Mouse (Mus musculus) MEL (cell line): Measurements from ENCODE around the gene Omp.

Source experiments
- CTCF ChIP-seq, 3 experiments: IDR thresholded peaks in 2 of 3; conservative IDR thresholded peaks in 1 of 3; 2 replicates each; pipeline ENCODE4 v1.5.1; 2011 to 2012; ENCODE audit warnings: low read length in 3 of 3, low read depth in 2 of 3, mild to moderate bottlenecking in 2 of 3, improper control_type of control experiment in 1 of 3, inconsistent platforms in 1 of 3, mixed read lengths in 1 of 3, moderate library complexity in 1 of 3; ENCODE audit not compliant: control insufficient read depth in 1 of 3, insufficient read depth in 1 of 3, poor library complexity in 1 of 3, severe bottlenecking in 1 of 3
- EP300 ChIP-seq, 2 experiments: IDR thresholded peaks; 2 replicates each; pipeline ENCODE4 v1.6.1; 2011; ENCODE audit warnings: improper control_type of control experiment in 2 of 2, low read length in 2 of 2, low read depth in 1 of 2, mild to moderate bottlenecking in 1 of 2
- GABPA ChIP-seq: IDR thresholded peaks from 2 replicates; pipeline ENCODE4 v1.6.1; 2012; ENCODE audit warnings: low read depth, mild to moderate bottlenecking, inconsistent platforms, low read length, improper control_type of control experiment, moderate library complexity
- GATA1 ChIP-seq: IDR thresholded peaks from 2 replicates; pipeline ENCODE4 v1.6.1; 2011; ENCODE audit warnings: low read depth, low read length, improper control_type of control experiment
- HCFC1 ChIP-seq: IDR thresholded peaks from 2 replicates; pipeline ENCODE4 v1.6.1; 2012; ENCODE audit warnings: low read depth, mild to moderate bottlenecking, inconsistent platforms, low read length, improper control_type of control experiment, moderate library complexity
- JUND ChIP-seq: IDR thresholded peaks from 2 replicates; pipeline ENCODE4 v1.6.1; 2011; ENCODE audit warnings: low read depth, mild to moderate bottlenecking, improper control_type of control experiment, low read length
- KAT2A ChIP-seq: conservative IDR thresholded peaks from 2 replicates; pipeline ENCODE4 v1.6.1; 2012; ENCODE audit warnings: low read depth, low read length, improper control_type of control experiment, inconsistent platforms
- MAFK ChIP-seq: IDR thresholded peaks from 2 replicates; pipeline ENCODE4 v1.6.1; 2011; ENCODE audit warnings: low read depth, mild to moderate bottlenecking, low read length, improper control_type of control experiment, borderline replicate concordance
- MEF2A ChIP-seq: IDR thresholded peaks from 2 replicates; pipeline ENCODE4 v1.6.1; 2014; ENCODE audit warnings: low read depth, mild to moderate bottlenecking, inconsistent platforms, low read length, improper control_type of control experiment; ENCODE audit not compliant: poor library complexity, insufficient replicate concordance, severe bottlenecking; ENCODE audit errors: extremely low read depth
- NELFE ChIP-seq: IDR thresholded peaks from 2 replicates; pipeline ENCODE4 v1.6.1; 2011; ENCODE audit warnings: low read depth, low read length, improper control_type of control experiment
- POLR2A ChIP-seq, 2 experiments: IDR thresholded peaks; 2 replicates each; pipeline ENCODE4 v1.6.1; 2011 to 2012; ENCODE audit warnings: low read length in 2 of 2, mild to moderate bottlenecking in 2 of 2, control low read depth in 1 of 2, improper control_type of control experiment in 1 of 2, low read depth in 1 of 2, moderate library complexity in 1 of 2; ENCODE audit not compliant: control insufficient read depth in 1 of 2, insufficient read depth in 1 of 2, poor library complexity in 1 of 2
- SMC3 ChIP-seq: IDR thresholded peaks from 2 replicates; pipeline ENCODE4 v1.6.1; 2011; ENCODE audit warnings: low read depth, low read length, improper control_type of control experiment
- USF1 ChIP-seq: IDR thresholded peaks from 2 replicates; pipeline ENCODE4 v1.6.1; 2014; ENCODE audit warnings: low read depth, mild to moderate bottlenecking, inconsistent platforms, low read length, improper control_type of control experiment, moderate library complexity
- USF2 ChIP-seq, 2 experiments: IDR thresholded peaks; 2 replicates each; pipeline ENCODE4 v1.6.1; 2011 to 2012; ENCODE audit warnings: improper control_type of control experiment in 2 of 2, low read length in 2 of 2, borderline replicate concordance in 1 of 2, inconsistent platforms in 1 of 2, low read depth in 1 of 2, mild to moderate bottlenecking in 1 of 2; ENCODE audit not compliant: insufficient read depth in 1 of 2

- TF ChIP-seq KAT2A (no peak), USF1 (no peak), EP300 (IDR thresholded peaks at IDR 0.05; ENCODE audit: low read depth in 1 of 2, low read length in 2 of 2) (no peak), POLR2A (IDR thresholded peaks at IDR 0.05; ENCODE audit: control insufficient read depth in 1 of 2, insufficient read depth in 1 of 2, low read depth in 1 of 2, low read length in 2 of 2, poor library complexity in 1 of 2) (no peak), CTCF (IDR thresholded peaks at IDR 0.05 in 2 of 3, conservative IDR thresholded peaks at IDR 0.05 in 1 of 3; ENCODE audit: control insufficient read depth in 1 of 3, insufficient read depth in 1 of 3, low read depth in 2 of 3, low read length in 3 of 3, poor library complexity in 1 of 3, severe bottlenecking in 1 of 3) (no peak), MEF2A (no peak), NELFE (no peak), HCFC1 (no peak), JUND (no peak), GABPA (no peak), USF2 (IDR thresholded peaks at IDR 0.05; ENCODE audit: borderline replicate concordance in 1 of 2, insufficient read depth in 1 of 2, low read depth in 1 of 2, low read length in 2 of 2) (no peak), SMC3 (no peak), MAFK (no peak), GATA1 (no peak)
Observed at GRCm38 (mm10) chr7:98114656-98115055, 30.6 kb downstream of the Omp start.
